Mouse (Mus musculus): ENCODE measurements around the gene Nhlrc2. TPM values are rescaled to one million over a fixed set of nuclear protein-coding genes. Genes with fewer than 3 reads are reported as not detected.
"Not testable (repeated sequence)": the region's sequence is repeated elsewhere in the genome, so short reads cannot be mapped to it uniquely, and the experiment has no call there.

Nhlrc2 gene
- polyA plus RNA-seq (2015; fragmentation: Nextera tagmentation; extraction: Ambion mirVana), result 7.8 and 7.9 TPM in 2 replicates

GRCm38 (mm10) chr19:56548230-56549032 lies at the start of gene Nhlrc2:
Nhlrc2 (plus strand) TSS chr19:56548261.
- peak within 1 kb of the TSS; percentile 92 for H3K27ac ChIP-seq (ENCODE audit: low read length)
- peaks cover 14% of the 10 kb centered on the region for H3K36me3 ChIP-seq (ENCODE audit: control insufficient read depth, insufficient read depth, low read length)
- ATAC-seq, result peak; percentile 88
- no peaks in the 10 kb centered on the region for H3K9me3 ChIP-seq (replicated peaks; ENCODE audit: control insufficient read depth, low read length, poor library complexity, severe bottlenecking)
- WGBS, result under 1% methylated on average over 68 of the region's 69 CpGs
- peak within 1 kb of the TSS; percentile 76 for H3K4me2 ChIP-seq (ENCODE audit: low read length)
- no peaks in the 10 kb centered on the region for H3K27me3 ChIP-seq (ENCODE audit: control insufficient read depth, insufficient read depth, low read depth, low read length)
- H3K4me1 ChIP-seq (ENCODE audit: control insufficient read depth, insufficient read depth, low read length), result peaks cover 17% of the 10 kb centered on the region
- H3K4me3 ChIP-seq (ENCODE audit: low read depth, low read length), result peak within 1 kb of the TSS; percentile 97
- peak within 1 kb of the TSS; percentile 88 for H3K9ac ChIP-seq (ENCODE audit: low read depth, low read length)

DNA sequence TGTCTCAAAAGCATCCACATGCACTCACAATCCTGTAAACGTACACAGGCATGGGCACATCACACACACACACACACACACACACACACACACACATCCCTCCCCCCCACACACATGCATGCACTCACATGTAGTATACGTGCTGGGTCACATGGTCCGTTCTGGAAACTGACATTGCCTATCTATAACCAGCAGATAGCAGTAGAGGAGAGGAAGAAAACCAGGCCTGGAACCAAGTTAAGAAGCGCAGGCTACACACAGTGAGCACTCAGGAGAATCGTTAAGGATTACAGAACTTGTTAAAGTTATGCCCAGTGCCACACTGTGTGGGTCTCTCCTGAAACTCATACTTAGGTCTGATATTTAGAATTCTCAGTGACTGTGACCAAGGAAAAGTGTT lies 45.0 kb upstream of the Nhlrc2 start:
- not testable (repeated sequence) for H3K36me3 ChIP-seq (ENCODE audit: control insufficient read depth, insufficient read depth, low read length); H3K27ac ChIP-seq (ENCODE audit: low read length); ATAC-seq; H3K27me3 ChIP-seq (ENCODE audit: control insufficient read depth, insufficient read depth, low read depth, low read length); H3K4me3 ChIP-seq (ENCODE audit: low read depth, low read length); H3K4me1 ChIP-seq (ENCODE audit: control insufficient read depth, insufficient read depth, low read length); H3K4me2 ChIP-seq (ENCODE audit: low read length); H3K9me3 ChIP-seq (replicated peaks; ENCODE audit: control insufficient read depth, low read length, poor library complexity, severe bottlenecking); H3K9ac ChIP-seq (ENCODE audit: low read depth, low read length)
- no CpG with 5 or more reads among the region's 5 CpGs for WGBS

DNA sequence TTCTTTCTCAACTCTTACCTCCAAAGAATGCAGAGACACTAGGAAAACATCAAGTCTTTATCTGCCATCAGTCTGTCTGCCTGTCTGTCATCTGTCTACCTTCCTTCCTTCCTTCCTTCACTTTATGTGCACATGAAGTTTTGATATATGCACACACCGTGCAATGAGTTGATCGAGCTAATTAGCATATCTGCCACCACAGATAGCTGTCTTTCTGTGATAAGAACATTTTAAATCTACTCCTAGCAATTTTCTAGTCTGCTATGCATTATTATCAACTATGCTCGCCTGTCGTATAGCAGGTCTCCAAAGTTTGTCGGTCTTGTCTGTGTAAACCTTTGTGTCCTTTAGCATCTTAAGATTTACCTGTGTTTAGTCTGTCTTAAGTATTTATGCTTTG lies 44.5 kb upstream of the Nhlrc2 start:
- not testable (repeated sequence) for H3K4me2 ChIP-seq (ENCODE audit: low read length); H3K27me3 ChIP-seq (ENCODE audit: control insufficient read depth, insufficient read depth, low read depth, low read length); H3K9ac ChIP-seq (ENCODE audit: low read depth, low read length); H3K4me1 ChIP-seq (ENCODE audit: control insufficient read depth, insufficient read depth, low read length); ATAC-seq; H3K27ac ChIP-seq (ENCODE audit: low read length); H3K36me3 ChIP-seq (ENCODE audit: control insufficient read depth, insufficient read depth, low read length); H3K4me3 ChIP-seq (ENCODE audit: low read depth, low read length); H3K9me3 ChIP-seq (replicated peaks; ENCODE audit: control insufficient read depth, low read length, poor library complexity, severe bottlenecking)
- WGBS, result no CpG with 5 or more reads among the region's 5 CpGs

DNA sequence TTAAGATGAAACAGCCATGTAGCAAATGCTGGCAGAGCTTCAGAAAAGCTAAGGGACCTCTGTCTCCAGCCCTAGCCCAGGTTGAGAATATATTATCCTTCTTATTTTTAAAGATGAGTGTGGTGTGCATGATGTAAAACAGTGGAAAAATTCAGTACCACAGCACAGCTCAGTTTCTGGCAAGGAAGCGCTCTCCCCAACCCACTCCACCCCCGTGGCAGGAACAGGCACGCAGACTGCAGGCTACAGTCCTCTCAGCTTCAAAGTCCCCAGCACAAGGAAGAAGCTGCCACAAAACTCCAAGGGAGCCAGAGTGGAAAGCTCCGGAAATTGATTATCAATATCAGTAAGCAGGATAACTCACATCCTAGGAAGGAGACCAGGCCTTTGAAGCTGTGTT lies 36.9 kb upstream of the Nhlrc2 start:
- H3K9ac ChIP-seq (ENCODE audit: low read depth, low read length); H3K4me2 ChIP-seq (ENCODE audit: low read length); H3K9me3 ChIP-seq (replicated peaks; ENCODE audit: control insufficient read depth, low read length, poor library complexity, severe bottlenecking); H3K4me1 ChIP-seq (ENCODE audit: control insufficient read depth, insufficient read depth, low read length); H3K27ac ChIP-seq (ENCODE audit: low read length); H3K36me3 ChIP-seq (ENCODE audit: control insufficient read depth, insufficient read depth, low read length); H3K27me3 ChIP-seq (ENCODE audit: control insufficient read depth, insufficient read depth, low read depth, low read length); ATAC-seq; H3K4me3 ChIP-seq (ENCODE audit: low read depth, low read length): not testable (repeated sequence)
- WGBS, result no CpG with 5 or more reads among the region's 4 CpGs

DNA sequence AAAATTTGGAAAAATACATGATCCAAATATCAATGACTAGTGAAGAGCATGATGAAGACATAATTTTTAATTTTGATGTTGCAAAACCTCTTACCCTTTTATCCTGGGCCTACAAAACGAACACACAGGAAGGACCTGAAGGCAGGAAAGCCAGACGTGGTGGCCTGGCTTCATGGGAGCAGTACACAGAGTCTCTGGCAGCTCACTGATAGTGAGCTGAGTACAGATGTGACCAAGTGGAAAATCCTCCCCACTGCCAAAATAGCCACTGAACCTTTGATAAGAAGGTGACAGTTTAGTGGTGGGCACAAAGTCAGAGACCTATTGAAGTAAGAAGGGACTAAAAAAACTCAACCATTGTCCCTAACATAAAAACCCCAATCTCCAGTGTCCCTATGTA lies 34.5 kb upstream of the Nhlrc2 start:
- not testable (repeated sequence) for H3K27me3 ChIP-seq (ENCODE audit: control insufficient read depth, insufficient read depth, low read depth, low read length); H3K4me2 ChIP-seq (ENCODE audit: low read length); ATAC-seq; H3K36me3 ChIP-seq (ENCODE audit: control insufficient read depth, insufficient read depth, low read length); H3K9ac ChIP-seq (ENCODE audit: low read depth, low read length); H3K4me3 ChIP-seq (ENCODE audit: low read depth, low read length); H3K9me3 ChIP-seq (replicated peaks; ENCODE audit: control insufficient read depth, low read length, poor library complexity, severe bottlenecking); H3K27ac ChIP-seq (ENCODE audit: low read length); H3K4me1 ChIP-seq (ENCODE audit: control insufficient read depth, insufficient read depth, low read length)
- no CpG with 5 or more reads among the region's 2 CpGs for WGBS

- not testable (repeated sequence) for H3K4me1 ChIP-seq (ENCODE audit: control insufficient read depth, insufficient read depth, low read length); H3K4me3 ChIP-seq (ENCODE audit: low read depth, low read length); H3K36me3 ChIP-seq (ENCODE audit: control insufficient read depth, insufficient read depth, low read length); H3K9ac ChIP-seq (ENCODE audit: low read depth, low read length); H3K27ac ChIP-seq (ENCODE audit: low read length); H3K9me3 ChIP-seq (replicated peaks; ENCODE audit: control insufficient read depth, low read length, poor library complexity, severe bottlenecking); H3K4me2 ChIP-seq (ENCODE audit: low read length); H3K27me3 ChIP-seq (ENCODE audit: control insufficient read depth, insufficient read depth, low read depth, low read length); ATAC-seq
- WGBS, result no CpG with 5 or more reads among the region's 7 CpGs
Observed at GRCm38 (mm10) chr19:56519408-56519807, 28.7 kb upstream of the Nhlrc2 start.

DNA sequence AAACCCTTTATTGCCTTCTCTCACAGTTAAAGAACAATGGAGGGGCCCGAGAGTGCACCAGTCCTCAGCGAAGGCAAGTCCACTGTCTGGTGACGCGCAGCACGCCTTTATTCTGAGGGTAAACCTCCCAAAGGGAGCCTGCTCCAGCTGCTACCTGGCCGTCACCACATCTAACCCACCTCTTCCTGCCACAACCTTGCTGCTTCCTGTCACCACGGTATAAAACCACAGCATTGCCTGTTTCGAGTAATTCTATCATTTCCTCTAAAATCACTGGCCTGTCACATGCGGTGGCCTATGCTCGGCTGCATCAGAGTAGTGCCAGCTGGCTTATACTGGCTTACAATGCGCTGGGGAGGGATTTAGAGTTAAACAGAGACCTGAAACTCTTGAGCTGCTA lies 17.5 kb upstream of the Nhlrc2 start:
- H3K9ac ChIP-seq (ENCODE audit: low read depth, low read length); H3K27me3 ChIP-seq (ENCODE audit: control insufficient read depth, insufficient read depth, low read depth, low read length); ATAC-seq; H3K4me3 ChIP-seq (ENCODE audit: low read depth, low read length); H3K4me2 ChIP-seq (ENCODE audit: low read length); H3K27ac ChIP-seq (ENCODE audit: low read length); H3K36me3 ChIP-seq (ENCODE audit: control insufficient read depth, insufficient read depth, low read length); H3K9me3 ChIP-seq (replicated peaks; ENCODE audit: control insufficient read depth, low read length, poor library complexity, severe bottlenecking); H3K4me1 ChIP-seq (ENCODE audit: control insufficient read depth, insufficient read depth, low read length): not testable (repeated sequence)
- no CpG with 5 or more reads among the region's 11 CpGs for WGBS

- Histone ChIP-seq H3K9me3 (replicated peaks; ENCODE audit: control insufficient read depth, low read length, poor library complexity, severe bottlenecking) (no peaks in the 10 kb centered on the region), H3K4me3 (ENCODE audit: low read depth, low read length) (no peak overlapping the region), H3K9ac (ENCODE audit: low read depth, low read length) (no peak overlapping the region), H3K4me2 (ENCODE audit: low read length) (no peak overlapping the region), H3K27me3 (ENCODE audit: control insufficient read depth, insufficient read depth, low read depth, low read length) (no peaks in the 10 kb centered on the region), H3K36me3 (ENCODE audit: control insufficient read depth, insufficient read depth, low read length) (0 out of 2 replicates have a peak, but pooled peaks cover 3% of the 10 kb centered on the region), H3K4me1 (ENCODE audit: control insufficient read depth, insufficient read depth, low read length) (no peaks in the 10 kb centered on the region), H3K27ac (ENCODE audit: low read length) (no peak overlapping the region)
- no peak for ATAC-seq
- 94% methylated on average over 12 of the region's 12 CpGs for WGBS
Observed at GRCm38 (mm10) chr19:56531251-56531650, 16.8 kb upstream of the Nhlrc2 start.

GRCm38 (mm10) chr19:56533291-56534071 lies 14.6 kb upstream of the Nhlrc2 start:
- 92% methylated on average over 14 of the region's 14 CpGs for WGBS
- no peak for ATAC-seq
- Histone ChIP-seq H3K4me1 (ENCODE audit: control insufficient read depth, insufficient read depth, low read length) (no peaks in the 10 kb centered on the region), H3K4me2 (ENCODE audit: low read length) (no peak overlapping the region), H3K27ac (ENCODE audit: low read length) (no peak overlapping the region), H3K4me3 (ENCODE audit: low read depth, low read length) (no peak overlapping the region), H3K36me3 (ENCODE audit: control insufficient read depth, insufficient read depth, low read length) (0 out of 2 replicates have a peak, but pooled peaks cover 3% of the 10 kb centered on the region), H3K27me3 (ENCODE audit: control insufficient read depth, insufficient read depth, low read depth, low read length) (no peaks in the 10 kb centered on the region), H3K9me3 (replicated peaks; ENCODE audit: control insufficient read depth, low read length, poor library complexity, severe bottlenecking) (no peaks in the 10 kb centered on the region), H3K9ac (ENCODE audit: low read depth, low read length) (no peak overlapping the region)

Data from midbrain, embryonic 16.5 days (tissue).